Mouse (Mus musculus) heart, postnatal 0 days (tissue): ENCODE data around the gene Cdkn3. TPM values are rescaled to one million over a fixed set of nuclear protein-coding genes. Genes with fewer than 3 reads are reported as not detected.
A peak's percentile ranks its signal among the peaks of the same experiment; 100 is the strongest.

Source experiments
- ATAC-seq: fragments of 200-750 bp; cut with Nextera tagmentation; 2 replicates; pipeline ENCODE4 v1.8.0; 2017; ENCODE audit warnings: low read depth, moderate number of reproducible peaks, moderate library complexity; ENCODE audit not compliant: insufficient read depth
- DNase-seq: peaks from one replicate; pipeline ENCODE4 v3.0.0-alpha.2; 2016; ENCODE audit warnings: low spot score
- H3K27ac ChIP-seq: fragments of 300-500 bp; sonication (generic); 2 replicates; pipeline ENCODE4 v1.5.1; 2014; ENCODE audit warnings: low read depth, mild to moderate bottlenecking
- H3K27me3 ChIP-seq: fragments of 300-500 bp; sonication (generic); 2 replicates; pipeline ENCODE4 v1.6.1; 2014; ENCODE audit warnings: low read length, mixed read lengths; ENCODE audit not compliant: control insufficient read depth, insufficient read depth
- H3K36me3 ChIP-seq: fragments of 300-500 bp; sonication (generic); replicated peaks from 2 replicates; pipeline ENCODE4 v1.6.1; 2014; ENCODE audit warnings: low read length, mixed read lengths; ENCODE audit not compliant: control insufficient read depth, insufficient read depth
- H3K4me1 ChIP-seq: fragments of 300-500 bp; sonication (generic); 2 replicates; pipeline ENCODE4 v1.6.1; 2014; ENCODE audit warnings: antibody characterized with exemption; ENCODE audit not compliant: control insufficient read depth, insufficient read depth
- H3K4me2 ChIP-seq: fragments of 300-500 bp; sonication (generic); 2 replicates; pipeline ENCODE4 v1.6.1; 2014; ENCODE audit warnings: low read depth, mild to moderate bottlenecking, low read length, moderate library complexity
- H3K4me3 ChIP-seq: fragments of 300-500 bp; sonication (generic); 2 replicates; pipeline ENCODE4 v1.5.1; 2014; ENCODE audit warnings: low read depth, low read length
- H3K9ac ChIP-seq: fragments of 300-500 bp; sonication (generic); replicated peaks from 2 replicates; pipeline ENCODE4 v1.6.1; 2014; ENCODE audit warnings: low read depth, low read length, mixed read lengths
- H3K9me3 ChIP-seq: fragments of 300-500 bp; sonication (generic); replicated peaks from 2 replicates; pipeline ENCODE4 v1.6.1; 2016; ENCODE audit warnings: low read length; ENCODE audit not compliant: control insufficient read depth
- CTCF ChIP-seq: IDR thresholded peaks from 2 replicates; pipeline ENCODE4 v1.5.1; 2016; ENCODE audit warnings: antibody characterized with exemption, control low read depth, low read depth
- EP300 ChIP-seq: IDR thresholded peaks from 2 replicates; pipeline ENCODE4 v1.6.1; 2016; ENCODE audit warnings: antibody characterized with exemption, low read depth
- WGBS: fragments of 180-500 bp; shearing (Covaris S2); extraction: QIAGEN DNeasy Blood & Tissue Kit; methylation state at CpG from one replicate; pipeline ENCODE4 v1.1.7; 2014; 5-methylcytosine and 5-hydroxymethylcytosine counted together
- polyA plus RNA-seq: library from polyadenylated mRNA; unstranded; fragments of >200 nt; fragmentation: Nextera tagmentation; extraction: Ambion mirVana; gene quantifications from 2 replicates; pipeline ENCODE4 v1.2.1, GENCODE M21; 2015
- total RNA-seq: library from RNA; depleted of rRNA; stranded (reverse); fragments of >200 nt; gene quantifications from 2 replicates; pipeline ENCODE4 v1.2.3, GENCODE M21; 2014; ENCODE audit warnings: low replicate concordance

The Cdkn3 gene
- total and polyA plus RNA-seq, 2 experiments from 2014 or later = 12.2 to 35.5 TPM

GRCm38 (mm10) chr14:46785247-46785646 is 24.9 kb downstream of the Cdkn3 start:
- Histone ChIP-seq H3K27ac (no peak overlapping the region), H3K9ac (no peak overlapping the region), H3K4me2 (no peak overlapping the region), H3K27me3 (no peaks in the 10 kb centered on the region), H3K4me3 (no peak overlapping the region), H3K9me3 (no peaks in the 10 kb centered on the region), H3K36me3 (peaks cover 21% of the 10 kb centered on the region), H3K4me1 (peaks cover 10% of the 10 kb centered on the region)
- TF ChIP-seq CTCF (no peak), EP300 (no peak)
- ATAC-seq (no peak), DNase-seq (no peak)
- 88% methylated on average over 5 of the region's 5 CpGs for WGBS

DNA sequence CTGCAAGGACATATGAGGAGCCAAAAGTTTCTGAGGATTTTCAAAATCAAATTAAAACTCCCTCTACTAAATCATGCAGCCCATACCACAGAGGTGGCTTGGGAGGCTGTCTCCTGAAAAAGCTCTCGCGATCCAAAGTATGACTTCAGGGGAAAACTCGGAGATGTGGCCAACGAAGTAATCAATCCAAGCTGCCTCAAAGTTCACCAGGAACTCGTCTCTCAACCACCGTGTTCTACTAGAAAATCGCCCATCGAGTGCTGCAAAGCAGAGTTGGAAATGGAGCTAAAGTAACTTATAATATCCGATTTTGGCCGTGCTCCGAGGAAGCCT is 27.1 kb downstream of the Cdkn3 start:
- Histone ChIP-seq H3K4me1 (peaks cover 10% of the 10 kb centered on the region), H3K9me3 (no peaks in the 10 kb centered on the region), H3K36me3 (peaks cover 9% of the 10 kb centered on the region), H3K4me2 (peak overlapping the region; percentile 83), H3K27ac (peak overlapping the region; percentile 98), H3K4me3 (peak overlapping the region; percentile 98), H3K27me3 (no peaks in the 10 kb centered on the region), H3K9ac (peak overlapping the region; percentile 97)
- under 1% methylated on average over 11 of the region's 11 CpGs for WGBS
- no peak for DNase-seq
- TF ChIP-seq CTCF (no peak), EP300 (no peak)
- no peak for ATAC-seq

GRCm38 (mm10) chr14:46787787-46788504 is 27.6 kb downstream of the Cdkn3 start, which contains the start of gene Cnih1:
Cnih1 (minus strand) TSS chr14:46788411.
- peak within 1 kb of the TSS; percentile 98 for H3K27ac ChIP-seq
- H3K4me3 ChIP-seq = peak within 1 kb of the TSS; percentile 98
- TF ChIP-seq CTCF (peak; percentile 78), EP300 (no peak)
- peak; percentile 89 for DNase-seq
- peak within 1 kb of the TSS; percentile 83 for H3K4me2 ChIP-seq
- ATAC-seq = peak; percentile 97
- peaks cover 9% of the 10 kb centered on the region for H3K36me3 ChIP-seq
- whole genome bisulfite sequencing = under 1% methylated on average over 69 of the region's 86 CpGs
- peak within 1 kb of the TSS; percentile 97 for H3K9ac ChIP-seq
- no peaks in the 10 kb centered on the region for H3K27me3 ChIP-seq
- peaks cover 10% of the 10 kb centered on the region for H3K4me1 ChIP-seq
- no peaks in the 10 kb centered on the region for H3K9me3 ChIP-seq

- H3K4me2 ChIP-seq = peak overlapping the region; percentile 41
- no peak for TF ChIP-seq EP300
- no peak for TF ChIP-seq CTCF
- H3K27me3 ChIP-seq = no peaks in the 10 kb centered on the region
- no peak overlapping the region for H3K9ac ChIP-seq
- peak overlapping the region; percentile 98 for H3K27ac ChIP-seq
- no peaks in the 10 kb centered on the region for H3K9me3 ChIP-seq
- peak; percentile 46 for ATAC-seq
- peaks cover 10% of the 10 kb centered on the region for H3K4me1 ChIP-seq
- H3K4me3 ChIP-seq = peak overlapping the region; percentile 98
- peaks cover 3% of the 10 kb centered on the region for H3K36me3 ChIP-seq
- 8% methylated on average over 8 of the region's 8 CpGs for WGBS
- peak; percentile 28 for DNase-seq
Observed at GRCm38 (mm10) chr14:46788505-46788901, 28.2 kb downstream of the Cdkn3 start.

DNA sequence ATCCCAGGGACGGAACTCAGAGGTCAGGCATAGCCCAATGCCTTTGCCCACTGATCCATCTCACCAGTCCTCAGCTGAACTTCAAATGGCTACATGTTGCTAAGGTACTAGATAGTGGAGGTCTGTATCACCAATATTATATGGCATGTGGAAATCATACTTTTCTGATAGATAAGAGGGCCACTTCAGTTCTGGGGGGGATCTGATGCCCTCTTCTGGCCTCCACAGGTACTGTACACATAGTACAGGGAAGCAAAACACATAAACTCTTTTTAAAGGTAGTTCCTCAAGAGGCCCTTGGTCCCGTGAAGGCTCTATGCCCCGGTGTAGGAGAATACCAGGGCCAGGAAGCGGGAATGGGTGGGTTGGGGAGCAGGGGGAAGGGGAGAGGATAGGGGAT is 30.0 kb downstream of the Cdkn3 start:
- Histone ChIP-seq H3K4me3 (no peak overlapping the region), H3K4me2 (no peak overlapping the region), H3K27me3 (no peaks in the 10 kb centered on the region), H3K27ac (no peak overlapping the region), H3K9me3 (no peaks in the 10 kb centered on the region), H3K9ac (no peak overlapping the region), H3K4me1 (peaks cover 10% of the 10 kb centered on the region), H3K36me3 (no peaks in the 10 kb centered on the region)
- WGBS = 74% methylated on average over 4 of the region's 4 CpGs
- TF ChIP-seq CTCF = peak; percentile 12; the same call in 1 of the 2 replicates
- no peak for TF ChIP-seq EP300
- DNase-seq = no peak
- ATAC-seq = no peak

DNA sequence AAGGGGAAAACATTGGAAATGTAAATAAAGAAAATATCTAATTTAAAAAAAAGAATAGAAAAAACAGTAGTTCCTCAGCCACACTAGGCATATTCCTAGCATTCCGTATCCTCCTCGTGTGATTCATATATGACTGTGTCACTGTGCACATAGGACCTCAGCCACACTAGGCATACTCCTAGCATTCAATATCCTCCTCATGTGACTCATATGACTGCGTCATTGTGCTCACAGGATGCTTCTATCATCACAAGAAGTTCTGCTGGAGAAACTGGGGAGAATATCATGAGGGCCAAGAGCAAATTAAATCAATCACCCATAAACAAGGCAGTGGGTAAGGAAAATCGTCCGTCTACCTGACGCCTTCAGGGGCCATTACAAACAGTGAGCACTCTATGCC is 30.4 kb downstream of the Cdkn3 start:
- no peak for ATAC-seq
- no peak for TF ChIP-seq CTCF

More for the DNA sequence above, 30.4 kb downstream of the Cdkn3 start:
- Histone ChIP-seq H3K4me1 (peaks cover 10% of the 10 kb centered on the region), H3K27ac (no peak overlapping the region), H3K27me3 (no peaks in the 10 kb centered on the region), H3K9ac (no peak overlapping the region), H3K36me3 (no peaks in the 10 kb centered on the region), H3K4me3 (no peak overlapping the region), H3K4me2 (no peak overlapping the region), H3K9me3 (no peaks in the 10 kb centered on the region)
- 90% methylated on average over 6 of the region's 6 CpGs for WGBS
- no peak for DNase-seq
